Mouse (Mus musculus) forebrain, embryonic 16.5 days (tissue): ENCODE results near the gene Pappa. TPM values are rescaled to one million over a fixed set of nuclear protein-coding genes. Genes with fewer than 3 reads are reported as not detected.

ENCODE experiments used
- ATAC-seq: fragments of 200-750 bp; cut with Nextera tagmentation; 2 replicates; pipeline ENCODE4 v1.8.0; 2017; ENCODE audit warnings: mild to moderate bottlenecking, moderate library complexity
- H3K27ac ChIP-seq: fragments of 300-500 bp; sonication (generic); 2 replicates; pipeline ENCODE4 v1.5.1; 2014; ENCODE audit warnings: low read length, control low read depth
- H3K27me3 ChIP-seq: fragments of 300-500 bp; sonication (generic); replicated peaks from 2 replicates; pipeline ENCODE4 v1.6.1; 2014; ENCODE audit warnings: low read length; ENCODE audit not compliant: control insufficient read depth, insufficient read depth
- H3K36me3 ChIP-seq: fragments of 300-500 bp; sonication (generic); 2 replicates; pipeline ENCODE4 v1.6.1; 2014; ENCODE audit not compliant: control insufficient read depth, insufficient read depth
- H3K4me1 ChIP-seq: fragments of 300-500 bp; sonication (generic); replicated peaks from 2 replicates; pipeline ENCODE4 v1.6.1; 2014; ENCODE audit warnings: low read length; ENCODE audit not compliant: control insufficient read depth, insufficient read depth
- H3K4me2 ChIP-seq: fragments of 300-500 bp; sonication (generic); 2 replicates; pipeline ENCODE4 v1.6.1; 2014; ENCODE audit warnings: mild to moderate bottlenecking, low read length, control low read depth
- H3K4me3 ChIP-seq: fragments of 300-500 bp; sonication (generic); replicated peaks from 2 replicates; pipeline ENCODE4 v1.5.1; 2014; ENCODE audit warnings: mild to moderate bottlenecking, low read length, control low read depth
- H3K9ac ChIP-seq: fragments of 300-500 bp; sonication (generic); replicated peaks from 2 replicates; pipeline ENCODE4 v1.6.1; 2014; ENCODE audit warnings: low read depth, low read length, control low read depth
- H3K9me3 ChIP-seq: fragments of 300-500 bp; sonication (generic); 2 replicates; pipeline ENCODE4 v1.6.1; 2016; ENCODE audit warnings: low read length; ENCODE audit not compliant: control insufficient read depth
- WGBS: fragments of 180-500 bp; shearing (Covaris S2); extraction: QIAGEN DNeasy Blood & Tissue Kit; methylation state at CpG from one replicate; pipeline ENCODE4 v1.1.7; 2014; 5-methylcytosine and 5-hydroxymethylcytosine counted together
- polyA plus RNA-seq: library from polyadenylated mRNA; unstranded; fragments of >200 nt; fragmentation: Nextera tagmentation; extraction: Ambion mirVana; gene quantifications from 2 replicates; pipeline ENCODE4 v1.2.1, GENCODE M21; 2015

The Pappa gene
- polyA plus RNA-seq, 1 experiment from 2014 or later: 0.39 TPM

GRCm38 (mm10) chr4:65325816-65326215, 201.8 kb downstream of the Pappa start:
- Histone ChIP-seq H3K9ac (no peak overlapping the region), H3K4me2 (no peak overlapping the region), H3K27ac (no peak overlapping the region), H3K4me1 (no peaks in the 10 kb centered on the region), H3K27me3 (no peaks in the 10 kb centered on the region), H3K36me3 (no peaks in the 10 kb centered on the region), H3K9me3 (no peaks in the 10 kb centered on the region), H3K4me3 (no peak overlapping the region)
- WGBS: 90% methylated on average over 2 of the region's 2 CpGs
- no peak for ATAC-seq

GRCm38 (mm10) chr4:65328486-65329308, 204.7 kb downstream of the Pappa start:
- Histone ChIP-seq H3K4me3 (no peak overlapping the region), H3K36me3 (no peaks in the 10 kb centered on the region), H3K4me2 (no peak overlapping the region), H3K27ac (no peak overlapping the region), H3K9me3 (no peaks in the 10 kb centered on the region), H3K27me3 (no peaks in the 10 kb centered on the region), H3K4me1 (no peaks in the 10 kb centered on the region), H3K9ac (no peak overlapping the region)
- WGBS: 67% methylated on average over 9 of the region's 9 CpGs
- no peak for ATAC-seq

- no peaks in the 10 kb centered on the region for H3K4me1 ChIP-seq
- 13% methylated on average over 1 of the region's 1 CpGs for WGBS
- H3K4me2 ChIP-seq: no peak overlapping the region
- no peak overlapping the region for H3K4me3 ChIP-seq
- H3K9me3 ChIP-seq: no peaks in the 10 kb centered on the region
- ATAC-seq: no peak
- no peaks in the 10 kb centered on the region for H3K36me3 ChIP-seq
- H3K27me3 ChIP-seq: no peaks in the 10 kb centered on the region
- H3K9ac ChIP-seq: no peak overlapping the region
- no peak overlapping the region for H3K27ac ChIP-seq
Observed at GRCm38 (mm10) chr4:65333718-65334117, 209.7 kb downstream of the Pappa start.

- Histone ChIP-seq H3K9me3 (no peaks in the 10 kb centered on the region), H3K9ac (no peak overlapping the region), H3K4me3 (no peak overlapping the region), H3K27ac (no peak overlapping the region), H3K4me2 (no peak overlapping the region), H3K36me3 (no peaks in the 10 kb centered on the region), H3K27me3 (no peaks in the 10 kb centered on the region), H3K4me1 (no peaks in the 10 kb centered on the region)
- 86% methylated on average over 3 of the region's 3 CpGs for WGBS
- ATAC-seq: no peak
Observed at GRCm38 (mm10) chr4:65341766-65342165, 217.8 kb downstream of the Pappa start.

- Histone ChIP-seq H3K36me3 (no peaks in the 10 kb centered on the region), H3K4me1 (no peaks in the 10 kb centered on the region), H3K4me2 (no peak overlapping the region), H3K9ac (no peak overlapping the region), H3K27me3 (no peaks in the 10 kb centered on the region), H3K9me3 (no peaks in the 10 kb centered on the region), H3K4me3 (no peak overlapping the region), H3K27ac (no peak overlapping the region)
- no peak for ATAC-seq
- WGBS: 86% methylated on average over 7 of the region's 7 CpGs
Observed at GRCm38 (mm10) chr4:65350521-65350920, 226.5 kb downstream of the Pappa start.

- WGBS: 54% methylated on average over 4 of the region's 4 CpGs
- H3K4me2 ChIP-seq: no peak overlapping the region
- no peaks in the 10 kb centered on the region for H3K4me1 ChIP-seq
- no peak for ATAC-seq
- no peaks in the 10 kb centered on the region for H3K27me3 ChIP-seq
- H3K36me3 ChIP-seq: no peaks in the 10 kb centered on the region
- H3K9me3 ChIP-seq: no peaks in the 10 kb centered on the region
- no peak overlapping the region for H3K4me3 ChIP-seq
- no peak overlapping the region for H3K9ac ChIP-seq
- H3K27ac ChIP-seq: no peak overlapping the region
Observed at GRCm38 (mm10) chr4:65354580-65354979, 230.6 kb downstream of the Pappa start.

- no peaks in the 10 kb centered on the region for H3K36me3 ChIP-seq
- H3K27me3 ChIP-seq: no peaks in the 10 kb centered on the region
- no peak overlapping the region for H3K4me3 ChIP-seq
Observed at GRCm38 (mm10) chr4:65367135-65367534, 243.2 kb downstream of the Pappa start.

GRCm38 (mm10) chr4:65372731-65373130, 248.8 kb downstream of the Pappa start:
- Histone ChIP-seq H3K27me3 (no peaks in the 10 kb centered on the region), H3K9me3 (no peaks in the 10 kb centered on the region), H3K4me2 (no peak overlapping the region), H3K36me3 (no peaks in the 10 kb centered on the region), H3K9ac (no peak overlapping the region), H3K27ac (no peak overlapping the region), H3K4me3 (no peak overlapping the region), H3K4me1 (no peaks in the 10 kb centered on the region)
- no peak for ATAC-seq
- WGBS: 88% methylated on average over 3 of the region's 3 CpGs

More at GRCm38 (mm10) chr4:65367135-65367534, 243.2 kb downstream of the Pappa start:
- Histone ChIP-seq H3K4me1 (no peaks in the 10 kb centered on the region), H3K9ac (no peak overlapping the region), H3K27ac (no peak overlapping the region), H3K4me2 (no peak overlapping the region), H3K9me3 (no peaks in the 10 kb centered on the region)
- ATAC-seq: no peak

GRCm38 (mm10) chr4:65373841-65374240, 249.9 kb downstream of the Pappa start:
- H3K4me3 ChIP-seq: no peak overlapping the region
- 61% methylated on average over 1 of the region's 1 CpGs for WGBS
- ATAC-seq: no peak

More at GRCm38 (mm10) chr4:65373841-65374240, 249.9 kb downstream of the Pappa start:
- H3K27me3 ChIP-seq: no peaks in the 10 kb centered on the region
- no peaks in the 10 kb centered on the region for H3K36me3 ChIP-seq
- no peaks in the 10 kb centered on the region for H3K4me1 ChIP-seq
- no peak overlapping the region for H3K4me2 ChIP-seq
- H3K27ac ChIP-seq: no peak overlapping the region
- H3K9ac ChIP-seq: no peak overlapping the region
- H3K9me3 ChIP-seq: no peaks in the 10 kb centered on the region
